31 mouse cellular contexts compared by ENCODE assay signal in the genomic region with DNA sequence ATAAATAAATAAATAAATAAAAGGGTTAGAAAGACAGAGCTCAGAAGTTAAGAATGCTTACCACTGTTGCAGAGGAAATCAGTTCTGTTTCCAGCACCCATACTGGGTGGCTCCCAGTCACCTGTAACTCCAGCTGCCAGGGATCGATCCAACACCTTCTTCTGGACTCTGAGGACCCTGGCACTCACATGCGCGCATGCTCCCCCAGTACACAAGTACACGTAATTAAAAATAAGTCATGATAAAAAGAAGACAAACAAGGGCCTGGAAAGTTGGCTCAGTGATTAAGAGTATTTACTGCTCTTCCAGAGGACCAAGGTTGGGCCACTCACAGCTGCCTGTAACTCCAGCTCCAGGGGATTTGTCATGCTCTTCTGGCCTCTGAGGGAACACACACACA. TPM values are rescaled to one million over a fixed set of nuclear protein-coding genes. Genes with fewer than 3 reads are reported as not detected.
DNase-seq lines count a peak whose midpoint lies in the region; ATAC-seq and TF ChIP-seq lines count a peak whose summit lies in the region.
"Had no signal": no experiment of that assay in that cellular context is flagged by ENCODE, and none has a peak within 500 bp of the region (broad histone marks: within the 10 kb centered on the region; RNA-seq: fewer than 3 reads in every experiment).

No protein-coding gene starts in this region.

- H3K4me2 ChIP-seq in heart, embryonic 13.5 days, result no peak overlapping the region
- peak overlapping the region; percentile 16 for H3K4me2 ChIP-seq in liver, embryonic 11.5 days
- H3K4me2 ChIP-seq in liver, postnatal 0 days (ENCODE audit: low read depth, low read length), result no peak overlapping the region
- H3K4me2 ChIP-seq: embryonic facial prominence, embryonic 15.5 days; forebrain, embryonic 12.5 days; heart, embryonic 12.5 days; intestine, embryonic 15.5 days; limb, embryonic 13.5 days; lung, embryonic 15.5 days; midbrain, embryonic 15.5 days; neural tube, embryonic 15.5 days; stomach, embryonic 15.5 days had no signal

- H3K4me1 ChIP-seq in heart, embryonic 13.5 days, result peaks cover 31% of the 10 kb centered on the region
- H3K4me1 ChIP-seq in liver, embryonic 11.5 days (replicated peaks; ENCODE audit: control insufficient read depth, insufficient read depth, low read length), result peaks cover 29% of the 10 kb centered on the region
- H3K4me1 ChIP-seq in liver, postnatal 0 days (ENCODE audit: insufficient read depth), result peaks cover 14% of the 10 kb centered on the region
- H3K4me1 ChIP-seq: intestine, embryonic 15.5 days; stomach, embryonic 15.5 days had no signal

- no peaks in the 10 kb centered on the region for H3K9me3 ChIP-seq in heart, embryonic 13.5 days
- H3K9me3 ChIP-seq in liver, embryonic 11.5 days (ENCODE audit: control insufficient read depth, low read length), result no peaks in the 10 kb centered on the region
- no peaks in the 10 kb centered on the region for H3K9me3 ChIP-seq in liver, postnatal 0 days (ENCODE audit: low read length)
- H3K9me3 ChIP-seq: embryonic facial prominence, embryonic 10.5 days; embryonic facial prominence, embryonic 15.5 days; forebrain, embryonic 12.5 days; G1E; heart, embryonic 12.5 days; intestine, embryonic 15.5 days; limb, embryonic 13.5 days; lung, embryonic 15.5 days; midbrain, embryonic 10.5 days; midbrain, embryonic 15.5 days; neural tube, embryonic 15.5 days; stomach, embryonic 15.5 days had no signal

- peak; percentile 36 for DNase-seq in adrenal gland, adult 2 months
- no peak for DNase-seq in adrenal gland, adult 18-20 months (ENCODE audit: low spot score in 2 of 2)
- DNase-seq in heart, adult 9 months (ENCODE audit: low spot score in 2 of 2), result no peak
- DNase-seq in liver, embryonic 11.5 days (ENCODE audit: low spot score), result no peak
- DNase-seq in liver, postnatal 0 days, result no peak
- no peak for DNase-seq in lung, adult 18-20 months
- DNase-seq: cerebellum, adult 8-10 months; cerebellum, postnatal 25 days; gastrocnemius, postnatal 36 days; kidney, adult 8-10 months; kidney, postnatal 4 days; retina, postnatal 1 day; right cerebral cortex, postnatal 14 days had no signal

- H3K4me3 ChIP-seq in heart, embryonic 13.5 days, result no peak overlapping the region
- no peak overlapping the region for H3K4me3 ChIP-seq in liver, embryonic 11.5 days (ENCODE audit: low read depth, low read length)
- H3K4me3 ChIP-seq in liver, postnatal 0 days (ENCODE audit: low read depth, low read length), result no peak overlapping the region
- H3K4me3 ChIP-seq: embryonic facial prominence, embryonic 10.5 days; embryonic facial prominence, embryonic 15.5 days; forebrain, embryonic 12.5 days; heart, embryonic 12.5 days; intestine, embryonic 15.5 days; limb, embryonic 13.5 days; lung, embryonic 15.5 days; midbrain, embryonic 10.5 days; midbrain, embryonic 15.5 days; neural tube, embryonic 15.5 days; stomach, embryonic 15.5 days had no signal

- no peaks in the 10 kb centered on the region for H3K27me3 ChIP-seq in heart, embryonic 13.5 days (replicated peaks)
- no peaks in the 10 kb centered on the region for H3K27me3 ChIP-seq in liver, embryonic 11.5 days (replicated peaks; ENCODE audit: control insufficient read depth, insufficient read depth, low read length)
- H3K27me3 ChIP-seq in liver, postnatal 0 days (ENCODE audit: insufficient read depth, low read length), result no peaks in the 10 kb centered on the region
- H3K27me3 ChIP-seq: CH12.LX; embryonic facial prominence, embryonic 15.5 days; heart, embryonic 12.5 days; intestine, embryonic 15.5 days; limb, embryonic 13.5 days; lung, embryonic 15.5 days; Patski; stomach, embryonic 15.5 days had no signal

- 81% methylated on average over 4 of the region's 4 CpGs for WGBS in heart, embryonic 13.5 days
- 92% methylated on average over 4 of the region's 4 CpGs for WGBS in liver, embryonic 11.5 days
- 81% methylated on average over 4 of the region's 4 CpGs for WGBS in liver, postnatal 0 days (ENCODE audit: insufficient replicate concordance)

- no peak for TF ChIP-seq CTCF in liver, postnatal 0 days (IDR thresholded peaks at IDR 0.05; ENCODE audit: low read depth)

- H3K9ac ChIP-seq in heart, embryonic 13.5 days, result 0 out of 2 replicates have a peak overlapping the region, but pooled peaks have one; percentile 24
- no peak overlapping the region for H3K9ac ChIP-seq in liver, embryonic 11.5 days (ENCODE audit: low read depth, low read length)
- no peak overlapping the region for H3K9ac ChIP-seq in liver, postnatal 0 days (replicated peaks)
- H3K9ac ChIP-seq: embryonic facial prominence, embryonic 15.5 days; forebrain, embryonic 12.5 days; heart, embryonic 12.5 days; intestine, embryonic 15.5 days; limb, embryonic 13.5 days; lung, embryonic 15.5 days; midbrain, embryonic 15.5 days; neural tube, embryonic 15.5 days; stomach, embryonic 15.5 days had no signal

- H3K36me3 ChIP-seq in heart, embryonic 13.5 days, result peaks cover 49% of the 10 kb centered on the region
- H3K36me3 ChIP-seq in liver, embryonic 11.5 days (ENCODE audit: control insufficient read depth, insufficient read depth, low read length), result peaks cover 19% of the 10 kb centered on the region; the same call in 1 of the 2 replicates
- peaks cover 14% of the 10 kb centered on the region for H3K36me3 ChIP-seq in liver, postnatal 0 days (replicated peaks; ENCODE audit: insufficient read depth, low read length)

- ATAC-seq in heart, embryonic 13.5 days (ENCODE audit: extremely low read depth, insufficient number of reproducible peaks, low FRiP score, low TSS enrichment), result no peak
- ATAC-seq in liver, embryonic 11.5 days (replicated peaks; ENCODE audit: low FRiP score), result no peak
- no peak for ATAC-seq in liver, postnatal 0 days
- ATAC-seq in inflammation-experienced regulatory T-cells, adult 6 months, result no peak
- ATAC-seq: hindbrain, embryonic 16.5 days; intestine, embryonic 15.5 days; midbrain, embryonic 15.5 days; Patski had no signal

- H3K27ac ChIP-seq in heart, embryonic 13.5 days (replicated peaks), result no peak overlapping the region
- H3K27ac ChIP-seq in liver, embryonic 11.5 days (ENCODE audit: low read depth, low read length), result peak overlapping the region; percentile 53
- no peak overlapping the region for H3K27ac ChIP-seq in liver, postnatal 0 days (ENCODE audit: low read depth)
- H3K27ac ChIP-seq: embryonic facial prominence, embryonic 10.5 days; embryonic facial prominence, embryonic 15.5 days; forebrain, embryonic 12.5 days; intestine, embryonic 15.5 days; kidney, postnatal 0 days; limb, embryonic 13.5 days; lung, embryonic 15.5 days; midbrain, embryonic 10.5 days; midbrain, embryonic 15.5 days; neural tube, embryonic 15.5 days; stomach, embryonic 15.5 days had no signal

- TF ChIP-seq EP300 in liver, postnatal 0 days (IDR thresholded peaks at IDR 0.05; ENCODE audit: low read depth), result no peak

RNA-seq across cellular contexts. Expression of a gene that starts 4.8 kb away (rescaled TPM):
- total RNA-seq in adrenal gland, adult 2 months (2021), result 10 to 100 TPM; 27.1 to 49.2 TPM
- 51.6 and 89.4 TPM in 2 replicates for polyA plus RNA-seq in adrenal gland, adult 2 months (2012; rRNA removed)
- total RNA-seq in adrenal gland, adult 18-20 months (2021), result 10 to 100 TPM; 44.2 to 59.8 TPM
- polyA plus RNA-seq in heart, embryonic 13.5 days (2015; fragmentation: Nextera tagmentation; extraction: Ambion mirVana), result 84.3 and 88.1 TPM in 2 replicates
- 133 and 144 TPM in 2 replicates for polyA plus RNA-seq in liver, embryonic 11.5 days (2014; fragmentation: Nextera tagmentation; extraction: Ambion mirVana)
- 24.5 and 27.1 TPM in 2 replicates for polyA plus RNA-seq in liver, postnatal 0 days (2015; fragmentation: Nextera tagmentation; extraction: Ambion mirVana)
- 10 to 100 TPM; 13.5 to 36.2 (median 20.6) TPM for polyA plus RNA-seq in inflammation-experienced regulatory T-cells, adult 6 months (2017; shearing (Covaris generic))
